Mouse (Mus musculus): ENCODE results near the gene Bckdha. TPM values are rescaled to one million over a fixed set of nuclear protein-coding genes. Genes with fewer than 3 reads are reported as not detected.

The Bckdha gene
- polyA plus RNA-seq, 1 experiment from 2014 or later: 43.4 TPM

- Histone ChIP-seq H3K4me2 (replicated peaks) (peak overlapping the region; percentile 72), H3K4me1 (peaks cover 35% of the 10 kb centered on the region), H3K27ac (replicated peaks) (no peak overlapping the region), H3K27me3 (peaks cover 79% of the 10 kb centered on the region), H3K4me3 (peak overlapping the region; percentile 50), H3K9ac (replicated peaks) (no peak overlapping the region), H3K9me3 (no peaks in the 10 kb centered on the region), H3K36me3 (0 out of 2 replicates have a peak, but pooled peaks cover 2% of the 10 kb centered on the region)
- 13% methylated on average over 12 of the region's 12 CpGs for WGBS
- no peak for ATAC-seq (ENCODE audit: low FRiP score, low read depth)
Measured at GRCm38 (mm10) chr7:25689603-25690021, 30.8 kb upstream of the Bckdha start.

- 0 out of 2 replicates have a peak, but pooled peaks cover 2% of the 10 kb centered on the region for H3K36me3 ChIP-seq
- peak overlapping the region; percentile 72 for H3K4me2 ChIP-seq (replicated peaks)
- H3K9me3 ChIP-seq: no peaks in the 10 kb centered on the region
- peak overlapping the region; percentile 11; the same call in 1 of the 2 replicates for H3K9ac ChIP-seq (replicated peaks)
- no peak overlapping the region for H3K27ac ChIP-seq (replicated peaks)
- peaks cover 35% of the 10 kb centered on the region for H3K4me1 ChIP-seq
- 1% methylated on average over 51 of the region's 52 CpGs for WGBS
- H3K27me3 ChIP-seq: peaks cover 79% of the 10 kb centered on the region
- H3K4me3 ChIP-seq: peak overlapping the region; percentile 50
- ATAC-seq (ENCODE audit: low FRiP score, low read depth): 0 out of 2 replicates have a peak, but pooled peaks have one; percentile 17
Measured at GRCm38 (mm10) chr7:25688810-25689586, 30.2 kb upstream of the Bckdha start.

- no peak for ATAC-seq (ENCODE audit: low FRiP score, low read depth)
- peaks cover 35% of the 10 kb centered on the region for H3K4me1 ChIP-seq
- H3K27me3 ChIP-seq: peaks cover 77% of the 10 kb centered on the region
- WGBS: 1% methylated on average over 47 of the region's 47 CpGs
- peak overlapping the region; percentile 72 for H3K4me2 ChIP-seq (replicated peaks)
- no peak overlapping the region; the same call in 1 of the 2 replicates for H3K9ac ChIP-seq (replicated peaks)
- no peaks in the 10 kb centered on the region for H3K9me3 ChIP-seq
- H3K27ac ChIP-seq (replicated peaks): no peak overlapping the region
- H3K36me3 ChIP-seq: 0 out of 2 replicates have a peak, but pooled peaks cover 6% of the 10 kb centered on the region
- peak overlapping the region; percentile 50 for H3K4me3 ChIP-seq
Measured at GRCm38 (mm10) chr7:25687811-25688401, 29.1 kb upstream of the Bckdha start.

GRCm38 (mm10) chr7:25686680-25687531 is 28.1 kb upstream of the Bckdha start, which contains the start of gene Tgfb1:
TSS of gene Tgfb1 (plus strand) at chr7:25687002.
- H3K27me3 ChIP-seq: peaks cover 71% of the 10 kb centered on the region
- ATAC-seq (ENCODE audit: low FRiP score, low read depth): peak; percentile 50

GRCm38 (mm10) chr7:25685926-25686470 is 27.2 kb upstream of the Bckdha start:
- peak overlapping the region; percentile 50; the same call in 1 of the 2 replicates for H3K4me3 ChIP-seq
- 72% methylated on average over 21 of the region's 21 CpGs for WGBS
- no peak for ATAC-seq (ENCODE audit: low FRiP score, low read depth)

More at GRCm38 (mm10) chr7:25686680-25687531, 28.1 kb upstream of the Bckdha start, which contains the start of gene Tgfb1:
- WGBS: 1% methylated on average over 63 of the region's 69 CpGs
- peak within 1 kb of the TSS; percentile 50 for H3K4me3 ChIP-seq
- peaks cover 36% of the 10 kb centered on the region for H3K4me1 ChIP-seq
- H3K4me2 ChIP-seq (replicated peaks): peak within 1 kb of the TSS; percentile 72
- no peaks in the 10 kb centered on the region for H3K9me3 ChIP-seq
- peak within 1 kb of the TSS; percentile 50 for H3K9ac ChIP-seq (replicated peaks)
- 0 out of 2 replicates have a peak, but pooled peaks cover 6% of the 10 kb centered on the region for H3K36me3 ChIP-seq
- no peak within 1 kb of the TSS for H3K27ac ChIP-seq (replicated peaks)

GRCm38 (mm10) chr7:25684659-25685058 is 25.9 kb upstream of the Bckdha start:
- 89% methylated on average over 6 of the region's 6 CpGs for WGBS
- H3K9ac ChIP-seq (replicated peaks): no peak overlapping the region
- H3K4me3 ChIP-seq: no peak overlapping the region
- peaks cover 54% of the 10 kb centered on the region for H3K27me3 ChIP-seq
- H3K27ac ChIP-seq (replicated peaks): no peak overlapping the region
- no peak overlapping the region for H3K4me2 ChIP-seq (replicated peaks)
- ATAC-seq (ENCODE audit: low FRiP score, low read depth): no peak
- H3K9me3 ChIP-seq: no peaks in the 10 kb centered on the region
- 0 out of 2 replicates have a peak, but pooled peaks cover 6% of the 10 kb centered on the region for H3K36me3 ChIP-seq
- H3K4me1 ChIP-seq: peaks cover 49% of the 10 kb centered on the region

More at GRCm38 (mm10) chr7:25685926-25686470, 27.2 kb upstream of the Bckdha start:
- H3K36me3 ChIP-seq: 0 out of 2 replicates have a peak, but pooled peaks cover 6% of the 10 kb centered on the region
- H3K4me1 ChIP-seq: peaks cover 45% of the 10 kb centered on the region
- H3K4me2 ChIP-seq (replicated peaks): peak overlapping the region; percentile 72; the same call in 1 of the 2 replicates
- H3K9me3 ChIP-seq: no peaks in the 10 kb centered on the region
- H3K27me3 ChIP-seq: peaks cover 64% of the 10 kb centered on the region
- no peak overlapping the region for H3K9ac ChIP-seq (replicated peaks)
- H3K27ac ChIP-seq (replicated peaks): no peak overlapping the region

GRCm38 (mm10) chr7:25683474-25684180 is 24.8 kb upstream of the Bckdha start:
- no peak for ATAC-seq (ENCODE audit: low FRiP score, low read depth)

GRCm38 (mm10) chr7:25681341-25682231 is 22.8 kb upstream of the Bckdha start:
- Histone ChIP-seq H3K9ac (replicated peaks) (no peak overlapping the region), H3K36me3 (0 out of 2 replicates have a peak, but pooled peaks cover 6% of the 10 kb centered on the region), H3K27me3 (peaks cover 44% of the 10 kb centered on the region), H3K4me3 (peak overlapping the region; percentile 49), H3K4me2 (replicated peaks) (peak overlapping the region; percentile 64), H3K9me3 (no peaks in the 10 kb centered on the region), H3K27ac (replicated peaks) (peak overlapping the region; percentile 88; the same call in 1 of the 2 replicates), H3K4me1 (peaks cover 18% of the 10 kb centered on the region)
- WGBS: 66% methylated on average over 15 of the region's 15 CpGs
- ATAC-seq (ENCODE audit: low FRiP score, low read depth): no peak

More at GRCm38 (mm10) chr7:25683474-25684180, 24.8 kb upstream of the Bckdha start:
- no peak overlapping the region for H3K9ac ChIP-seq (replicated peaks)
- no peak overlapping the region for H3K4me3 ChIP-seq
- no peak overlapping the region for H3K4me2 ChIP-seq (replicated peaks)
- H3K9me3 ChIP-seq: no peaks in the 10 kb centered on the region
- H3K27me3 ChIP-seq: peaks cover 54% of the 10 kb centered on the region
- no peak overlapping the region for H3K27ac ChIP-seq (replicated peaks)
- H3K36me3 ChIP-seq: 0 out of 2 replicates have a peak, but pooled peaks cover 6% of the 10 kb centered on the region
- 80% methylated on average over 7 of the region's 7 CpGs for WGBS
- peaks cover 38% of the 10 kb centered on the region for H3K4me1 ChIP-seq

GRCm38 (mm10) chr7:25680514-25681258 is 21.9 kb upstream of the Bckdha start, which contains the start of gene B9d2:
TSS of gene B9d2 (plus strand) at chr7:25680780.
- peak within 1 kb of the TSS; percentile 88 for H3K27ac ChIP-seq (replicated peaks)
- H3K9ac ChIP-seq (replicated peaks): peak within 1 kb of the TSS; percentile 25
- peak; percentile 97 for ATAC-seq (ENCODE audit: low FRiP score, low read depth)
- H3K27me3 ChIP-seq: peaks cover 43% of the 10 kb centered on the region
- H3K9me3 ChIP-seq: no peaks in the 10 kb centered on the region
- H3K4me2 ChIP-seq (replicated peaks): peak within 1 kb of the TSS; percentile 64
- under 1% methylated on average over 46 of the region's 46 CpGs for WGBS
- H3K4me1 ChIP-seq: peaks cover 14% of the 10 kb centered on the region
- H3K36me3 ChIP-seq: 0 out of 2 replicates have a peak, but pooled peaks cover 4% of the 10 kb centered on the region
- H3K4me3 ChIP-seq: peak within 1 kb of the TSS; percentile 49

All from midbrain, embryonic 12.5 days (tissue).